Comparison of ENCODE assay signal across 9 mouse cellular contexts in genomic region chr3:51075219-51075920, GRCm38 (mm10).
DNase-seq lines count a peak whose midpoint lies in the region; ATAC-seq and TF ChIP-seq lines count a peak whose summit lies in the region.
"Had no signal": no experiment of that assay in that cellular context is flagged by ENCODE, and none has a peak within 500 bp of the region (broad histone marks: within the 10 kb centered on the region; RNA-seq: fewer than 3 reads in every experiment).

No protein-coding gene starts in this region.

- TF ChIP-seq CTCF in hindbrain, postnatal 0 days (IDR thresholded peaks at IDR 0.05; ENCODE audit: low read depth) = no peak
- TF ChIP-seq CTCF in forebrain, postnatal 0 days (IDR thresholded peaks at IDR 0.05; ENCODE audit: low read depth) = no peak

- H3K4me1 ChIP-seq in hindbrain, postnatal 0 days (ENCODE audit: insufficient read depth, low read length) = no peaks in the 10 kb centered on the region
- H3K4me1 ChIP-seq in hindbrain, embryonic 11.5 days (replicated peaks; ENCODE audit: control insufficient read depth, insufficient read depth, low read length) = no peaks in the 10 kb centered on the region; the same call in 1 of the 2 replicates
- H3K4me1 ChIP-seq in forebrain, postnatal 0 days (ENCODE audit: insufficient read depth) = no peaks in the 10 kb centered on the region

- H3K27ac ChIP-seq in hindbrain, postnatal 0 days = no peak overlapping the region
- H3K27ac ChIP-seq in hindbrain, embryonic 11.5 days (ENCODE audit: low read depth, low read length) = no peak overlapping the region
- H3K27ac ChIP-seq in forebrain, postnatal 0 days (ENCODE audit: low read depth, low read length) = no peak overlapping the region
- H3K27ac ChIP-seq: neural tube, embryonic 12.5 days had no signal

- no peaks in the 10 kb centered on the region for H3K27me3 ChIP-seq in hindbrain, postnatal 0 days (ENCODE audit: insufficient read depth, low read length)
- H3K27me3 ChIP-seq in hindbrain, embryonic 11.5 days (ENCODE audit: control insufficient read depth, insufficient read depth, low read length) = no peaks in the 10 kb centered on the region
- no peaks in the 10 kb centered on the region for H3K27me3 ChIP-seq in forebrain, postnatal 0 days (ENCODE audit: insufficient read depth, low read length)
- H3K27me3 ChIP-seq: neural tube, embryonic 12.5 days had no signal

- peak; percentile 70 for ATAC-seq in hindbrain, postnatal 0 days
- no peak for ATAC-seq in hindbrain, embryonic 11.5 days (ENCODE audit: low FRiP score)
- peak; percentile 34; the same call in 1 of the 2 replicates for ATAC-seq in forebrain, postnatal 0 days
- no peak for ATAC-seq in erythroid progenitor cell, adult 5-6 weeks (replicated peaks; ENCODE audit: low FRiP score, poor library complexity, severe bottlenecking)

- DNase-seq in hindbrain, postnatal 0 days (ENCODE audit: low spot score) = peak; percentile 52
- DNase-seq in hindbrain, embryonic 11.5 days (ENCODE audit: low spot score) = no peak
- peak; percentile 63 for DNase-seq in brain, adult 2 months (ENCODE audit: low read depth, low spot score)
- no peak for DNase-seq in forebrain, postnatal 0 days
- peak; percentile 24 to 27 for DNase-seq in layer of hippocampus, postnatal 36 days
- DNase-seq in spleen, postnatal 14 days (ENCODE audit: low spot score in 2 of 2) = no peak
- DNase-seq in embryo, embryonic 10 days (ENCODE audit: low spot score) = no peak

- H3K9me3 ChIP-seq in hindbrain, postnatal 0 days (ENCODE audit: low read length) = no peaks in the 10 kb centered on the region
- H3K9me3 ChIP-seq in hindbrain, embryonic 11.5 days (ENCODE audit: control insufficient read depth, low read length) = no peaks in the 10 kb centered on the region
- no peaks in the 10 kb centered on the region for H3K9me3 ChIP-seq in forebrain, postnatal 0 days (ENCODE audit: low read length)
- H3K9me3 ChIP-seq: neural tube, embryonic 12.5 days had no signal

- no peak overlapping the region for H3K4me3 ChIP-seq in hindbrain, postnatal 0 days (ENCODE audit: low read length)
- H3K4me3 ChIP-seq in hindbrain, embryonic 11.5 days (ENCODE audit: low read depth, low read length) = no peak overlapping the region
- no peak overlapping the region for H3K4me3 ChIP-seq in forebrain, postnatal 0 days (ENCODE audit: low read depth, low read length)
- H3K4me3 ChIP-seq: neural tube, embryonic 12.5 days had no signal

- no peak overlapping the region for H3K4me2 ChIP-seq in hindbrain, postnatal 0 days (ENCODE audit: low read depth, low read length)
- H3K4me2 ChIP-seq in hindbrain, embryonic 11.5 days (replicated peaks; ENCODE audit: low read depth, low read length) = no peak overlapping the region
- H3K4me2 ChIP-seq in forebrain, postnatal 0 days (ENCODE audit: low read depth) = no peak overlapping the region
- H3K4me2 ChIP-seq: neural tube, embryonic 12.5 days had no signal

- WGBS in hindbrain, postnatal 0 days = 44% methylated on average over 10 of the region's 10 CpGs
- WGBS in hindbrain, embryonic 11.5 days = 78% methylated on average over 10 of the region's 10 CpGs
- 41% methylated on average over 10 of the region's 10 CpGs for WGBS in forebrain, postnatal 0 days

- H3K9ac ChIP-seq in hindbrain, postnatal 0 days (replicated peaks; ENCODE audit: low read length) = no peak overlapping the region
- no peak overlapping the region for H3K9ac ChIP-seq in hindbrain, embryonic 11.5 days (ENCODE audit: low read depth, low read length)
- no peak overlapping the region for H3K9ac ChIP-seq in forebrain, postnatal 0 days
- H3K9ac ChIP-seq: neural tube, embryonic 12.5 days had no signal

- no peaks in the 10 kb centered on the region for H3K36me3 ChIP-seq in hindbrain, postnatal 0 days (ENCODE audit: insufficient read depth, low read length)
- no peaks in the 10 kb centered on the region for H3K36me3 ChIP-seq in hindbrain, embryonic 11.5 days (ENCODE audit: control insufficient read depth, insufficient read depth, low read length)
- no peaks in the 10 kb centered on the region for H3K36me3 ChIP-seq in forebrain, postnatal 0 days (ENCODE audit: insufficient read depth)
- H3K36me3 ChIP-seq: neural tube, embryonic 12.5 days had no signal

Comparison
In these comparisons a context has a peak if more than half of its experiments do, and no peak if none do; other contexts are left out.
1. ATAC-seq: peak in hindbrain, postnatal 0 days (single experiment) and forebrain, postnatal 0 days (single experiment); none in hindbrain, embryonic 11.5 days (single experiment) and erythroid progenitor cell, adult 5-6 weeks (single experiment).
2. DNase-seq: peak in hindbrain, postnatal 0 days (single experiment), brain, adult 2 months (single experiment) and layer of hippocampus, postnatal 36 days (2 of 2); none in hindbrain, embryonic 11.5 days (single experiment), forebrain, postnatal 0 days (single experiment), spleen, postnatal 14 days (0 of 2) and embryo, embryonic 10 days (single experiment).